Mouse (Mus musculus) stomach, embryonic 15.5 days (tissue): Measurements from ENCODE around the gene Slc4a2. TPM values are rescaled to one million over a fixed set of nuclear protein-coding genes. Genes with fewer than 3 reads are reported as not detected.

ENCODE experiments used
- polyA plus RNA-seq: library from polyadenylated mRNA; unstranded; fragments of >200 nt; fragmentation: Nextera tagmentation; extraction: Ambion mirVana; gene quantifications from 2 replicates; pipeline ENCODE4 v1.2.1, GENCODE M21; 2015

Gene Slc4a2
- polyA plus RNA-seq, 1 experiment from 2014 or later: 38.8 TPM

Other genes with a start within 250 kb of the Slc4a2 start
- gene Kcnh2, start 72.2 kb upstream of the Slc4a2 start, polyA plus RNA-seq: 9.6 and 12.1 TPM in 2 replicates
- 6.8 and 8.3 TPM in 2 replicates for gene Nos3, start 59.0 kb upstream of the Slc4a2 start, polyA plus RNA-seq
- 2.0 and 2.5 TPM in 2 replicates for gene Atg9b, start 31.7 kb upstream of the Slc4a2 start, polyA plus RNA-seq
- 49.9 and 59.5 TPM in 2 replicates for gene Abcb8, start 30.2 kb upstream of the Slc4a2 start, polyA plus RNA-seq
- gene Asic3, start 10.4 kb upstream of the Slc4a2 start, polyA plus RNA-seq: 0.18 TPM in 1 of 2 replicates, not detected in the other
- 37.3 and 41.2 TPM in 2 replicates for gene Cdk5, start 307 bp upstream of the Slc4a2 start, polyA plus RNA-seq
- 98.1 and 103 TPM in 2 replicates for gene Fastk, start 21.4 kb downstream of the Slc4a2 start, polyA plus RNA-seq
- gene Tmub1, start 24.0 kb downstream of the Slc4a2 start, polyA plus RNA-seq: 22.0 and 22.3 TPM in 2 replicates
- gene Agap3, start 28.3 kb downstream of the Slc4a2 start, polyA plus RNA-seq: 35.9 and 37.7 TPM in 2 replicates
- gene Gbx1, start 103.4 kb downstream of the Slc4a2 start, polyA plus RNA-seq: 0.04 TPM in 1 of 2 replicates, not detected in the other
- gene Asb10, start 117.1 kb downstream of the Slc4a2 start, polyA plus RNA-seq: 0.32 and 0.57 TPM in 2 replicates
- 0.14 and 0.24 TPM in 2 replicates for gene 4931409K22Rik, start 133.0 kb downstream of the Slc4a2 start, polyA plus RNA-seq
- gene Abcf2, start 153.6 kb downstream of the Slc4a2 start, polyA plus RNA-seq: 85.9 and 90.0 TPM in 2 replicates
- gene Chpf2, start 162.9 kb downstream of the Slc4a2 start, polyA plus RNA-seq: 18.6 and 21.2 TPM in 2 replicates
- gene Smarcd3, start 200.6 kb downstream of the Slc4a2 start, polyA plus RNA-seq: 22.2 and 25.1 TPM in 2 replicates